Mouse (Mus musculus) CD4-positive, CD25-positive, alpha-beta regulatory T cell (primary cell): ENCODE results near the gene Podxl2. TPM values are rescaled to one million over a fixed set of nuclear protein-coding genes. Genes with fewer than 3 reads are reported as not detected.

Source experiments
- polyA plus RNA-seq: library from polyadenylated mRNA; unstranded; fragments of 100-300 nt; shearing (Covaris generic); gene quantifications from one replicate; pipeline ENCODE4 v1.2.1, GENCODE M21; 2017

Gene Podxl2
- polyA plus RNA-seq: 0.69 TPM

DNA sequence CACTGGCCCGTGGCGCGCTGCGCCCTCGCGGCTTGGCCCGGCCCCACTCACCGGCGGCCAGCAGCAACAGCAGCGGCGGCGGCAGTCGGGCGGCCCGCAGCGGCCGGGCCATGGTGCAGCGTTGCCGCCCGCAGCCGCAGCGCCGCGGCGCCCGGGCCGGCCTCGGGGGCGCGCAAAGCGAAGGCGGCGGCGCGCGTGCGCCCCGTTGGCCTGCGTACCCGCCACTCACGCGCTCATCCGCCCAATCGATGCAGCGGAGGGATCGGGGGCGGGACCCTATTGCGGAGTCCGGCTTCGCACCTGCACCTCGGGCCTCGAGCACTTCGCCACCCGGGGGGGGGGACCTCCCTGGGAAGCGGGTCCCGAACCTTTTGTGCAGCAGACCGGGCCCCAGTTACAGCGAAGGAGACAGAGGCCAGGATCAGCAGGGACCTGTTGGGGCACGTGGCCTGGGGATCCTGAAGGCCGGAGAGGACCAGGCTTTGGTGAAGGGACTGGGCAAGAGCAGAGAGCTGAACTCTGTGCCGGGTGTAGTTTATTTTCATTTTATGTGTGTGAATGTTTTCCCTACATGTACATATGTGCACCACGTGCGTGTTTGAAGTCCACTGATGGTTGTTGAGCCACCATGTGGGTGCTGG, at the start of gene Podxl2:
TSS of gene Podxl2 (minus strand) at position 177 of the 641 bp plus-strand sequence.

DNA sequence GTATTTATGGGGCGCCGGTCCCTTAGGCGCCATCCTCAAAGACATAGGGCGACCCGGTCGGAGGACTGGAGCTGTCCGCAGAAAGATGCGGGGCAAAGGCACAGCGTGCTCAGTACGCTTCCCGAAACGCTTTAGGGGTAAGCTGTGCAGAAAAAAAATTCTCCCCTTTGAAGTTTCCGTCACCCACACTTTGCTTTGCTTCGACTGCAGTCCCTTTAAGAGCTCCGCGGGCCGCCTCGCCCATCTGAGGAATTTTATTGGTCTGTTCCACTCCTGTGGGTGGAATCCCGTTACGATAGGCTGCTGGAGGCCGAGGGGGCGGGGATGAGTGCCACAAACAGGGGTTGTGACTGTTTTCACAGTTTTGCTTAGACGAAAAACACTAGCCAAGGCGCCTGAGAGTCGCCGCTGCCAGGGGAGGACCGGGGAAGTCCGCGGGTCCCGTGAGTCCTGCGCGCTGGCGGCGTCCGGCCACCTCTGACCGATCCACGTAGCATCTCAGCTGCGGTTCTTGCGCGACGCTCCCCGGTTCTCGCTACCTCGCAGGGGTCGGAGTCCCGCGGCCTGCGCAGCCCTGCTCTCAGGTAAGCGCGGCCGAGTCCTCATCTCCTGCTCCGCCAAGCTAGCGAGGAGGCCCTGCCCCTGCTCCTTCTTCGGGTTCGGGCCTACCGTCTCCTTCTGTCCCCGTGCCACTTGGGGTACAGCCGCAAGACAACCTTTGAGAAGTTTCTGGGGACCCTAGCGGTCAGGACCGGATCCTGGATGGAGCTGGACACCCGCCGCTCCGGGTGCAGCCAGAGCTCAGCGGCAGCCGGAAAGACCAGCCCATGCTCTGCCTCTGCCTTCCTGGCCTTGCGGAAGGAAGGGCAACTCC, 27.3 kb upstream of the Podxl2 start, which contains the start of gene Tpra1:
TSS of gene Tpra1 (plus strand) at position 305 of the 874 bp plus-strand sequence.

DNA sequence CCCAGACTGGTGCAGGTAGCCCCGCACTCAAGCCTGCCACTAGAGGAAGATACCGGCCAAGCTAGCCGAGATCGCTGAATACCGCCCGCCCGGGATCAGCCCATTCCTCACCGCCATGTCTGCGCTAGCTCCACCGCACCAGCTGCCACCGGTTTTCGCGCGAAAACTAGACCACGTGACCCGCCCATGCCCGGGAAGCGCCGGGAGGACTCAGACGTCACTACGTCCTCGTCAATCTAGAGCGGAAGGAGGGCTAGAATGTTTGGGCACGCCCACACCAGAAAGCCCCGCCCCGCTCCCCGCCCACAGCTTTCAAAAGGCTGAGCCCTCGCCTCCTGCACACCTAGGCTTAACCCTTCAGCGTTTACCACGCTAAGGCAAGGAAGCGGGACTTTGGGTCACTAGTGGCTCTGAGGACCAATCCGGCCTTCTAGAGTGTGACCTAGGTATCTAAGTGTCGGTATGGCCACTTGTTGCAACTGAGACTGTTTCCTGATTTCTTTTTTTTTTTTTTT, 23.7 kb upstream of the Podxl2 start, which contains the start of gene Mcm2:
TSS of gene Mcm2 (minus strand) at position 247 of the 515 bp plus-strand sequence.

DNA sequence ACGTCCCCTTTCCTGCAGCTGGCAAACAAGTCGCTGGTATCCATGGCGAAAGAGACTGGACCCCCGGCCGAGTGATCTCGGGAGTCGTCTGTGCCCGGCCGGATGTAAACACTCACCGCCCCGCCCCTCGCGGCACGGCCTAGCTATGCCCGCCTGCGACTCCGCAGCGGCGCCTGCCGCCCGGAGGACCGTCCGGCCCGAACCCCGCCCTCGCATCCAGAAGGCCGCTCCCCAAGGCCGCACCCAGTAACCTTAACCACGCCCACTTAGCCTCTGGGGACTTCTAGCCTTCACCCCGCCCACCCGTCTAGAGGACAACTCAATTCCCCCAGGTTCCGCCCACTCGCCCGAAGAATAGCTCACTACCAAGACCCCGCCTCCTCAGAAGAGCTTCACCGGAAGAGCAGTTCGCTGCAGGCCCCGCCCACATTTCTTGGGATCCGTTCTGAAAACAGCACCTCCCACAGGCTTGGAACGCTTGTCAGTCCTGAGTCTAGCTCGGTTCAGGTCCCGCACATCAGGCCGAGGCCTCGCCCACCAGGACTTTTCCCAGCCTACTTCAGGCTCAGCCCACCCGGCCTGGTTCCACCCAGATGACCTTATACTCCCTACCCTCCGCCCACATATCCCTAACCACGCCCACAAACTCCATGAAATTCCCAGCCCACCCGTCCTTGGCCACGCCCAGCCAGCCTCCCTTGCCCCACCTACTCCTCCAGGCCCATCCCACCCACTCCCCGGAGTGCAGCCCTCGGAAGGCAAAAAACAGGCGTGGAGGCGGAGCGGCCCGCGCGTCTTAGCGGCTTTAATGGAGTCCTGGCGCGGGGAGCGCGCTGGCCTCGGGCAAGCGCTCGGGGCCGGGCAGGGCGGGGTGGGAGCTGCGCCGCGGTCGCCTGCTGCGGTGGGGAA, 32.8 kb downstream of the Podxl2 start, which contains the start of gene Abtb1:
TSS of gene Abtb1 (minus strand) at position 204 of the 909 bp plus-strand sequence.

Other genes with a start within 250 kb of the Podxl2 start
- gene Kbtbd12, start 237.1 kb downstream of the Podxl2 start, polyA plus RNA-seq: not detected
- gene Mgll, start 150.6 kb downstream of the Podxl2 start, polyA plus RNA-seq: 0.99 TPM
- gene Abtb1, start 33.1 kb downstream of the Podxl2 start, polyA plus RNA-seq: 85.3 TPM
- gene Mcm2, start 23.7 kb upstream of the Podxl2 start, polyA plus RNA-seq: 60.7 TPM
- 112 TPM for gene Tpra1, start 27.2 kb upstream of the Podxl2 start, polyA plus RNA-seq